Mouse (Mus musculus) myocyte (in vitro differentiated cells): ENCODE measurements around the gene Tmem202. TPM values are rescaled to one million over a fixed set of nuclear protein-coding genes. Genes with fewer than 3 reads are reported as not detected.
A peak's percentile ranks its signal among the peaks of the same experiment; 100 is the strongest.

Source experiments
- H3K27me3 ChIP-seq: one replicate; pipeline ENCODE4 v1.6.1; 2011; ENCODE audit not compliant: control insufficient read depth, insufficient read depth, insufficient read length
- H3K36me3 ChIP-seq: one replicate; pipeline ENCODE4 v1.6.1; 2011; ENCODE audit not compliant: control insufficient read depth, insufficient read depth
- H3K4me2 ChIP-seq: one replicate; pipeline ENCODE4 v1.6.1; 2011; ENCODE audit warnings: low read depth, control low read depth
- H3K4me3 ChIP-seq: one replicate; pipeline ENCODE4 v1.5.1; 2011; ENCODE audit warnings: mild to moderate bottlenecking, control low read depth, moderate library complexity
- H3K79me2 ChIP-seq: one replicate; pipeline ENCODE4 v1.6.1; 2011; ENCODE audit not compliant: control insufficient read depth, insufficient read depth
- H3ac ChIP-seq: one replicate; pipeline ENCODE4 v1.6.1; 2011; ENCODE audit not compliant: control insufficient read depth, insufficient read length
- CEBPB ChIP-seq: IDR thresholded peaks from 2 replicates; pipeline ENCODE4 v1.6.1; 2011; ENCODE audit warnings: mild to moderate bottlenecking, moderate library complexity; ENCODE audit not compliant: poor library complexity, insufficient read depth, severe bottlenecking
- E2F4 ChIP-seq: IDR thresholded peaks from one replicate; pipeline ENCODE4 v1.6.1; 2011; ENCODE audit warnings: mild to moderate bottlenecking, control low read depth, moderate library complexity; ENCODE audit not compliant: insufficient read depth
- MAX ChIP-seq: IDR thresholded peaks from one replicate; pipeline ENCODE4 v1.6.1; 2011; ENCODE audit warnings: low read depth, mild to moderate bottlenecking, control low read depth
- MYOD1 ChIP-seq, 3 experiments: IDR thresholded peaks; one replicate each; pipeline ENCODE4 v1.6.1; 2011; ENCODE audit warnings: control low read depth in 2 of 3, low read depth in 2 of 3, mild to moderate bottlenecking in 2 of 3, moderate library complexity in 1 of 3; ENCODE audit not compliant: insufficient read length in 2 of 3, control insufficient read depth in 1 of 3
- MYOG ChIP-seq, 3 experiments: IDR thresholded peaks; one replicate each; pipeline ENCODE4 v1.6.1; 2011; ENCODE audit warnings: control low read depth in 2 of 3, low read depth in 2 of 3, mild to moderate bottlenecking in 2 of 3; ENCODE audit not compliant: insufficient read length in 2 of 3, control insufficient read depth in 1 of 3, insufficient read depth in 1 of 3
- POLR2A ChIP-seq: IDR thresholded peaks from one replicate; pipeline ENCODE4 v1.6.1; 2011; ENCODE audit warnings: low read depth, mild to moderate bottlenecking, control low read depth, moderate library complexity; ENCODE audit not compliant: insufficient read length
- POLR2AphosphoS2 ChIP-seq: IDR thresholded peaks from one replicate; pipeline ENCODE4 v1.6.1; 2011; ENCODE audit warnings: low read depth, control low read depth; ENCODE audit not compliant: insufficient read length
- REST ChIP-seq: IDR thresholded peaks from one replicate; pipeline ENCODE4 v1.6.1; 2011; ENCODE audit warnings: mild to moderate bottlenecking, control low read depth, moderate library complexity; ENCODE audit not compliant: insufficient read depth, insufficient read length
- SRF ChIP-seq: IDR thresholded peaks from one replicate; pipeline ENCODE4 v1.6.1; 2011; ENCODE audit warnings: low read depth; ENCODE audit not compliant: control insufficient read depth, insufficient read length
- TCF12 ChIP-seq: IDR thresholded peaks from one replicate; pipeline ENCODE4 v1.6.1; 2011; ENCODE audit warnings: mild to moderate bottlenecking, control low read depth; ENCODE audit not compliant: poor library complexity, insufficient read depth, severe bottlenecking
- TCF3 ChIP-seq: IDR thresholded peaks from one replicate; pipeline ENCODE4 v1.6.1; 2011; ENCODE audit warnings: low read depth, control low read depth; ENCODE audit not compliant: insufficient read length
- USF1 ChIP-seq: IDR thresholded peaks from one replicate; pipeline ENCODE4 v1.6.1; 2011; ENCODE audit warnings: low read depth, mild to moderate bottlenecking, control low read depth, moderate library complexity
- polyA plus RNA-seq: library from polyadenylated mRNA; unstranded; fragments of >200 nt; fragmentation: generic; extraction: Trizol; gene quantifications from one replicate; pipeline ENCODE4 v1.2.1, GENCODE M21; 2012; ENCODE audit warnings: missing spikeins

The Tmem202 gene
- polyA plus RNA-seq, 1 experiment = 1.2 TPM

GRCm38 (mm10) chr9:59541617-59542016 lies 2.0 kb upstream of the Tmem202 start:
- no peaks in the 10 kb centered on the region for H3K27me3 ChIP-seq
- TF ChIP-seq USF1 = no peak
- TF ChIP-seq POLR2AphosphoS2 = no peak
- TF ChIP-seq TCF3 = no peak
- TF ChIP-seq TCF12 = no peak
- no peak for TF ChIP-seq E2F4
- no peak for TF ChIP-seq MAX
- no peak for TF ChIP-seq MYOD1 (IDR thresholded peaks at IDR 0.05; ENCODE audit: control insufficient read depth in 1 of 3, insufficient read length in 2 of 3, low read depth in 2 of 3)
- no peak for TF ChIP-seq CEBPB
- no peak for TF ChIP-seq REST
- no peak for TF ChIP-seq MYOG (IDR thresholded peaks at IDR 0.05; ENCODE audit: control insufficient read depth in 1 of 3, insufficient read depth in 1 of 3, insufficient read length in 2 of 3, low read depth in 2 of 3)
- TF ChIP-seq SRF = no peak
- no peak for TF ChIP-seq POLR2A
- H3K36me3 ChIP-seq = no peaks in the 10 kb centered on the region
- peak overlapping the region; percentile 59 for H3K4me3 ChIP-seq
- H3ac ChIP-seq = no peak overlapping the region
- peaks cover 54% of the 10 kb centered on the region for H3K79me2 ChIP-seq
- peak overlapping the region; percentile 84 for H3K4me2 ChIP-seq

GRCm38 (mm10) chr9:59537651-59538050 lies 2.0 kb downstream of the Tmem202 start:
- TF ChIP-seq CEBPB (0 out of 2 replicates have a peak, but pooled peaks have one; percentile 35), MYOD1 (IDR thresholded peaks at IDR 0.05; ENCODE audit: control insufficient read depth in 1 of 3, insufficient read length in 2 of 3, low read depth in 2 of 3) (no peak), POLR2A (no peak), TCF3 (no peak)
- H3K4me3 ChIP-seq = no peak overlapping the region
- no peaks in the 10 kb centered on the region for H3K36me3 ChIP-seq
- H3ac ChIP-seq = no peak overlapping the region
- H3K4me2 ChIP-seq = peak overlapping the region; percentile 21
- H3K79me2 ChIP-seq = peaks cover 27% of the 10 kb centered on the region
- no peaks in the 10 kb centered on the region for H3K27me3 ChIP-seq

GRCm38 (mm10) chr9:59533889-59534288 lies 5.8 kb downstream of the Tmem202 start:
- H3K79me2 ChIP-seq = no peaks in the 10 kb centered on the region
- TF ChIP-seq CEBPB = peak; percentile 89
- peak; percentile 59 for TF ChIP-seq TCF12
- no peak for TF ChIP-seq E2F4
- TF ChIP-seq MYOG (IDR thresholded peaks at IDR 0.05; ENCODE audit: control insufficient read depth in 1 of 3, insufficient read depth in 1 of 3, insufficient read length in 2 of 3, low read depth in 2 of 3) = peak; percentile 51 to 90 (median 87)
- no peak for TF ChIP-seq POLR2AphosphoS2
- peak; percentile 75 to 93 (median 92) for TF ChIP-seq MYOD1 (IDR thresholded peaks at IDR 0.05; ENCODE audit: control insufficient read depth in 1 of 3, insufficient read length in 2 of 3, low read depth in 2 of 3)
- TF ChIP-seq SRF = peak; percentile 36
- peak; percentile 55 for TF ChIP-seq TCF3
- TF ChIP-seq USF1 = no peak
- TF ChIP-seq POLR2A = peak; percentile 27
- TF ChIP-seq REST = no peak
- no peak for TF ChIP-seq MAX
- H3K4me3 ChIP-seq = no peak overlapping the region
- no peak overlapping the region for H3ac ChIP-seq
- H3K27me3 ChIP-seq = no peaks in the 10 kb centered on the region
- H3K36me3 ChIP-seq = no peaks in the 10 kb centered on the region
- H3K4me2 ChIP-seq = peak overlapping the region; percentile 56

- TF ChIP-seq POLR2AphosphoS2 (no peak), TCF12 (no peak), POLR2A (no peak), REST (no peak), MAX (no peak), MYOD1 (IDR thresholded peaks at IDR 0.05; ENCODE audit: control insufficient read depth in 1 of 3, insufficient read length in 2 of 3, low read depth in 2 of 3) (no peak), E2F4 (no peak), SRF (no peak), CEBPB (no peak), MYOG (IDR thresholded peaks at IDR 0.05; ENCODE audit: control insufficient read depth in 1 of 3, insufficient read depth in 1 of 3, insufficient read length in 2 of 3, low read depth in 2 of 3) (no peak), USF1 (no peak), TCF3 (no peak)
- Histone ChIP-seq H3K27me3 (no peaks in the 10 kb centered on the region), H3K4me2 (peak overlapping the region; percentile 53), H3K4me3 (no peak overlapping the region), H3K36me3 (no peaks in the 10 kb centered on the region), H3ac (no peak overlapping the region), H3K79me2 (no peaks in the 10 kb centered on the region)
Observed at GRCm38 (mm10) chr9:59533422-59533821, 6.2 kb downstream of the Tmem202 start.

- Histone ChIP-seq H3ac (no peak overlapping the region), H3K79me2 (no peaks in the 10 kb centered on the region), H3K4me2 (no peak overlapping the region), H3K36me3 (no peaks in the 10 kb centered on the region), H3K27me3 (no peaks in the 10 kb centered on the region), H3K4me3 (no peak overlapping the region)
- TF ChIP-seq MAX (no peak), CEBPB (no peak), SRF (no peak), E2F4 (no peak), POLR2AphosphoS2 (no peak)
Observed at GRCm38 (mm10) chr9:59531645-59532044, 8.0 kb downstream of the Tmem202 start.
